Mouse (Mus musculus) myocyte (in vitro differentiated cells): ENCODE data around the gene Xcl1.

Experiments used
- CEBPB ChIP-seq: IDR thresholded peaks from 2 replicates; pipeline ENCODE4 v1.6.1; 2011; ENCODE audit warnings: mild to moderate bottlenecking, moderate library complexity; ENCODE audit not compliant: poor library complexity, insufficient read depth, severe bottlenecking
- MYOG ChIP-seq, 3 experiments: IDR thresholded peaks; one replicate each; pipeline ENCODE4 v1.6.1; 2011; ENCODE audit warnings: control low read depth in 2 of 3, low read depth in 2 of 3, mild to moderate bottlenecking in 2 of 3; ENCODE audit not compliant: insufficient read length in 2 of 3, control insufficient read depth in 1 of 3, insufficient read depth in 1 of 3
- POLR2A ChIP-seq: IDR thresholded peaks from one replicate; pipeline ENCODE4 v1.6.1; 2011; ENCODE audit warnings: low read depth, mild to moderate bottlenecking, control low read depth, moderate library complexity; ENCODE audit not compliant: insufficient read length
- POLR2AphosphoS2 ChIP-seq: IDR thresholded peaks from one replicate; pipeline ENCODE4 v1.6.1; 2011; ENCODE audit warnings: low read depth, control low read depth; ENCODE audit not compliant: insufficient read length
- REST ChIP-seq: IDR thresholded peaks from one replicate; pipeline ENCODE4 v1.6.1; 2011; ENCODE audit warnings: mild to moderate bottlenecking, control low read depth, moderate library complexity; ENCODE audit not compliant: insufficient read depth, insufficient read length
- TCF12 ChIP-seq: IDR thresholded peaks from one replicate; pipeline ENCODE4 v1.6.1; 2011; ENCODE audit warnings: mild to moderate bottlenecking, control low read depth; ENCODE audit not compliant: poor library complexity, insufficient read depth, severe bottlenecking

DNA sequence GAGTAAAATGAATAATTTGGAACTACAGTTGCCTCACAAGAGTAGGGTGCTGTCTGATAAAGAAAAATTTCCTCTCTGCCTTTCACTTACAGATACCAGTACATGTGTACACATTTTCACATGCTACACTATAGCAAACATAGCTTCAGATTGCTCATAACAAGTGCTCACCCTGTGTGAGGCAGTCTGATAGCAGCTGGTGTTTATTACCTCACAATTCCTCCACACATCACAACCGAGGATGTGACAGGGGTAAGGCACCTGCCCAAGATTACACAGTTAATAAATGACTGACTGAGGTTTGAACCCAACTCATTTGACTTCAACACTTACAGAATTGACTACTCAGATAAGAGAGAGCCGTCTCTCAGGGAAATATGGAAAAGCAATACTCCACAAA lies 25.3 kb upstream of the Xcl1 start:
- TF ChIP-seq POLR2A (no peak), TCF12 (no peak), POLR2AphosphoS2 (no peak), MYOG (IDR thresholded peaks at IDR 0.05; ENCODE audit: control insufficient read depth in 1 of 3, insufficient read depth in 1 of 3, insufficient read length in 2 of 3, low read depth in 2 of 3) (no peak), CEBPB (no peak), REST (no peak)
